Mouse (Mus musculus): ENCODE measurements around the gene Usp39.

The Usp39 gene

DNA sequence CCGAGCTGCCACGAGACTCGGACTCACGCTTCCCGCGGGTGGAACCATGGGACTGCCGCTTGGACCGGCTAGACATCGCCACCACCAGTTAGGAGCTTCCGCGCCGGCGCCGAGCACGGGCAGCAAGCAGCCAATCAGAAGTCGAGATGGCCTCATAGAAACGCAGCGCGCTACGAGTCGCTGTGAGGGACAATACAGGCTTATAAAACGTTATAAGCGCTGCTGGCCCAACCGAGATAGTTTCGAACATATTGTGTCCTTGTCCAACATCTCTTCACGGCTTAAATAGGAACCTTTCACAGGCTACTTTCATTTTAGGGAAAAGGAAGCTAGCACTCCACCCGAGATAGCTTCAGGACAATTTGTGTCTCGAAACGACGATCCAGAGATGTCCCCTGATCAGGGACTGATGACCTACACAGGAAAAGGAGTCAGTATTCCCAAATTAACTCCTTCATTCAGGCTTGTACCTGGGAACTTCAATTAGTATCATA is at the start of gene Usp39:
Gene Usp39, minus strand, starts transcription at position 111 of the 494 bp plus-strand sequence.
- DNase-seq (ENCODE audit: low spot score in 2 of 2), result peak; percentile 89 to 91

DNA sequence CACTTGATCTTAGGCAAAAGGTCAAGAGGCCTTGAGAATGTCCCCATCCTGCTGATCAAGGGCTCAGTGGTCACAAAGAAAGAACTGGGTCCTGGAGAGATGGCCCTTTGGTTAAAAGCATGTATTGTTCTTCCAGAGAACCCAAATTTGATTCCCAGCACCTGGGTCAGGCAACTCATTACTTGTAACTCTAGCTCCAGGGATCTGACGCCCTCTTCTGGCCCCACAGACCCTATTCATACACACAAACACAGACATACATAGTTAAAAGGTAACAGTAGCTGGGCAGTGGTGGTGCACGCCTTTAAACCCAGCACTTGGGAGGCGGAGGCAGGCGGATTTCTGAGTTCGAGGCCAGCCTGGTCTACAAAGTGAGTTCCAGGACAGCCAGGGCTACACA is 47.4 kb upstream of the Usp39 start:
- no peak for DNase-seq (ENCODE audit: low spot score in 2 of 2)

DNA sequence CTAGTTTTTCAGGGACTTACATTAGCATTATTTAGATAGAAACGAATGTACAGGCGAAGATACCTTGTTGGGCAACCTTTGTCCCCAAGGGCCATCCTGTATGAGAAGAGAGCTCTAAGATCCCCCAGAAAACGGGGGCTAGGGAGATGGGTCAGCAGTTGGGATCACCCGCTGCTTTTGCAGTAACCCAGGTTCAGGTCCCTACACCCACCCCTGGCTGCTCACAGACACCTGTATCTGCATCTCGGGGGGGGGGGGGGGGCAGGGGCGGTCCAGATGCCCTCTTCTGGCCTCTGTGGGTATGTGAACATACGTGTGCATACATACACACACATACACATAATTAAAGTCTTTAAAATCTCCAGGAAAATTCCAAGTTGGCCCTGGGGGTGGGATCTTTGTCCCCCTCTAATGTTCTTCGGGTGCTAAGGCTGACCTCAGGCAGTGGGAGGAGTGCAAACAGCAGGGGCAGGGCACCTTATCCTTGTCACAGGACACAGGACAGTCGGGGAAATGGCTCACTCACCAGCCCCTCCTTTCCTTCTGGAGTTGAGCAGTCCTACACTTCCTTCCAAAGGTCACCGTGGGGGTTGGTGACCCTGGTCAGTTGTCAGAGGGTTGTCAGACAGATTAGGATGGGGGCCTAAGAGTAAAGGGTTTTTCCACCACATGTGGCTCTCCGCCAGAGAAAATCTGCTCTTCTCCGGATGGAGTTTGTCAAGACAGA is 46.0 kb upstream of the Usp39 start:
- no peak for DNase-seq (ENCODE audit: low spot score in 2 of 2)

DNA sequence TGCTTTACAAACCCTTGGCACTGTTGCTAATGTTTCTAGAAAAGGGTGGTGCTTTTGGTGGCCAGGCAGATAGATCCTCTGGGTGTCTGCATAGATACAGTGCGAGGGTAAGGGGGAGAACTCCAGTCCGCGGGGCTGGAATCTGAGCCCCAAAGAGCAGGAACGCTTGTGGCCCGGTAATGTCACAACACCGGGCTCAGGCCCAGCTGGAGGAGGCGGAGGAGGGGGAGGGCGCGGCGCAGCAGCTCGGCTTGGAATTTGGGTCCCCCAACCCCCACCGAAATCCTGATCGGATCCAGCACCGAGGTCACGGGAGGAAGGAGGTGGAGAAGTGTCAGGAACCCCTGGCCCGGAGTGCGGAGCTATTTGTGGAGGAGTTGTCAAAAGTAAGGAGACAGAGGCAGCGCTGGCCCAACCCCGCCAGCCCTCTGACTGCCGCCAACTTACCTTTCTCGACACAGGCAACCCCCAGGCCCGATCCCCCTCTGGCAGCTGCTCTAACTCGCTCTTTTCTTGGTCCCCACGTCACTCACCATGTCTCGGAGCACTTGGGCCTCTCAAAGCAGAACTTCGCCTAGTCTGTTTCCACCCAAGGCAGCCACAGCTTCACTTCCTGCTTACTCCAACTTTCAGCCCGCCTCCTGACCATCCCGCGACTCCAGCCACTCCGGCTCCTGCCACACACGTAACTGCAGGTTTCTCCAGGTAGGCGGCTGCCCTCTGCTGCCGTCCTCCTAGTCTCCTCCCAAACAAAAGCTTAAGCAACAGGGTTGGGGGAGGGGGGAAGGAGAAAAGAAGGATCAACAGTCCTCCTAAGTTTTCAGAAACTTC is 45.2 kb upstream of the Usp39 start, which contains the start of gene Vamp8:
Gene Vamp8, minus strand, starts transcription at position 763 of the 831 bp plus-strand sequence.
- peak in 1 of 2 experiments; percentile 22 for DNase-seq (ENCODE audit: low spot score in 2 of 2)

DNA sequence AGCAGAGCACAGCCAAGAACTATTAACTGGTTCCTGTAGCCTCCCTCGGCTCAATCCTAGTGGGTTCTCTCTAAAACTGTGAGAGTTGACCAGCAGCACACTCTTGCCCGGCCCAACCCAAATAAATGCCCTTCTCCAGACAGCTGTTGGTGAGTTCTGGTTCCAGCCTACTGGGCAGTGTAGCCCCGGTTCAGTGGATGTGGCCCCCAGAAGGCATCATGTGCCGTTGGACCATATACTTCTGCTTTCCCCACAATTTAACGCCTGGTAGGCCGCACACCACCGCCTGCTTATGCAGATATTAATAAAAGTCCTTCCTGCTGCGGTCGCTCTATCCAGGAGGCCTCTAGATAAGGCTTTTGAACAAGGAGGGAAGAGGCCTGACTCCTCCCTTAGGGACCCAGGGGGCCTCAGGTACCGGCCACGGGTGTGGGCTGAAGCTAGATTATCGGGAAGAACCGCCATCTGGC is 44.5 kb upstream of the Usp39 start:
- no peak for DNase-seq (ENCODE audit: low spot score in 2 of 2)

DNA sequence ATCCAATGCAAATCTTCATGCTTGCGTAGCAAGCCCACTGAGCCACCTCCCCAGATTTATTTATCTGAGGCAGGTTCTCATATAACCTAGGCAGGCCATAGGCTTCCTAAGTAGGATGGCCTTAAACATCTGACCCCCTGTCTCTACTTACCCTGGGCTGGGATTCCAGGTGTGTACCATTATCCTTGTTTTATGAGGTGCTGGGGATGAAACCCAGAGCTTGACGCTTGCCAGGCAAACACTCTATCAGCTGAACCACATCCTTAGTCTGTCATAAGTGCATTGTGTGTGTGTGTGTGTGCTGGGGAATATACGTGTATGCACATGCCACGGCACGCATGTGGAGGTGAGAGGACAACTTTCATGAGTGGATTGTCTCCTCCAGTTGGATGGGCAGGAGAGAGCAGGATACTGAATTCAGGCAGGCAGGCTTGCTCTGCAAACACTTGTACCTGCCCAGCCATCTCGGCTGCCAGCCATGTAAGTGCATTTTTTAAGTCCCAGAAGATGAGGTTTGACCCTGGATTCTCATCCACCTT is 43.9 kb upstream of the Usp39 start:
- no peak for DNase-seq (ENCODE audit: low spot score in 2 of 2)

DNA sequence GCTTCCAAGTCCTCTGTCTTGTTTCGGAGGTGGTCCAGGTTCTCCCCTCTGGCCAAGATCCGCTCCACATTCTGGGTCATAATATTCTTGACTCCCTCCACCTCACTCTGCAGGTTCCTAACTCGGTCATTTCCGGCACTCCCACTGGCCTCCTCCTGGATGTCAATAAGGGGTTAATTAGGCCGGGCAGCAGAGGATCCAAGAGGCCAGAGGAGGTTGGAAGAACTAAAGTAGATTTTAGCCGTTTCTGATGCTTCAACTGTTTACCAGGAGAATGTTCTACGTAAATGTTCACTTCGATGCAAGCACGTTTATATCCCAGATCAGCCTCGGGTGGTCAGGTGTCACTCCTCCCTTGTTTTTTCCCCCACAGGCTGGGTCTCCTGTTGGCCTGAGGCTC is 43.3 kb upstream of the Usp39 start:
- no peak for DNase-seq (ENCODE audit: low spot score in 2 of 2)

DNA sequence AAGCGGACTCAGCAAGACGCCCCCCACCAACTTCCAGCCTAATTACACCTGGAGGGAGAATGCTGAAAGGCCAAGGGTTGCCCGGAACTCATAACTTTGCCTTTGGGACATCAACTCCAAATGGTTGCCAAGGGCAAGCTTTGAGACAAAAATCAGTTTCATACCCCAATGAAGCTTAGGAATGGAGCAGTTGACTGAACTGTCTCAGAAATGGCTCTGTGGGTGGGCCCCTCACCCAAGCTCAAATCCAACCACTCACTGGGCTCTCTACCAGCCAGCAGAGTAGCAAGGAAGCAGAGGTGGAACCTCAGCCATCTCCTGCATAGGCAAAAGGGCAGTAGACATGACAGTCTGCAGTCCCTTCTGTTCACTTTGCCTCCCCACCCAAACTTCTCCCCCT is 42.8 kb upstream of the Usp39 start:
- DNase-seq (ENCODE audit: low spot score in 2 of 2), result no peak

DNA sequence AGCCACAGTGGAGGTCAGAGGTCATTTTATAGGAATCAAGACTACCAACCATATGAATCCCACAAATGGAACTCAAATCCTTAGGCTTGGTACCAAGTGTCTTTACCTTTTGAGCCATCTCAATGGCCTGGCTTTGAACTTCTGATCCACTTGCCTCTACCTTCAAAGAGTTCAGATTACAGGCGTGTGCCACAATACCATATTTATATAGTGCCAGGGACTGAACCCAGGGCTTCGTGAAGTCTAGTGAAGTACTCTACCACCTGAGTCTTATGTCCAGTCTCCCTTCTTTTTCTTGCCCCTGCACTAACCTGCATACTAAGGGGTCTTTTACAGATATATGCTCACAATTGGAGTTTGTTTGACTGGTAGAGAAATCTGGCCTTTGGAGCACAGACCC is 41.6 kb upstream of the Usp39 start:
- no peak for DNase-seq (ENCODE audit: low spot score in 2 of 2)

DNA sequence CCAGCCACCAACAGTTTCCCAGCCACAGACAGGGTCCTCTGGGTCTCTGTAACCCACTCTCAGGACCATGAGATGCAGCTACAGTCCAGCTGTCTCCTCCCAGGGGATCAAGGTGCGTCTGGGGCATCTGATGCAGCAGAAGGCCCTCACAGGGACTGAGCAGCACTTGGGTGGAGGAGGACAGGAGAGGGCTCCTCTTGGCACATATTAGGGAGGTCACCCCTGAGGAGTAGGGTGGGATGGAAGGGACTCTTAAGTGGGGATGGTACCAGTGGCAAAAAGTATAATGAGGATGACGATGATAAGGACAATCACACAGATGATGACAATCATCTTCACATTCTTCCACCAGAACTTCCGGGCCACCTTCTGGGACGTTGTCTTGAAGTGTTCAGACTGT is 40.3 kb upstream of the Usp39 start:
- no peak for DNase-seq (ENCODE audit: low spot score in 2 of 2)

DNA sequence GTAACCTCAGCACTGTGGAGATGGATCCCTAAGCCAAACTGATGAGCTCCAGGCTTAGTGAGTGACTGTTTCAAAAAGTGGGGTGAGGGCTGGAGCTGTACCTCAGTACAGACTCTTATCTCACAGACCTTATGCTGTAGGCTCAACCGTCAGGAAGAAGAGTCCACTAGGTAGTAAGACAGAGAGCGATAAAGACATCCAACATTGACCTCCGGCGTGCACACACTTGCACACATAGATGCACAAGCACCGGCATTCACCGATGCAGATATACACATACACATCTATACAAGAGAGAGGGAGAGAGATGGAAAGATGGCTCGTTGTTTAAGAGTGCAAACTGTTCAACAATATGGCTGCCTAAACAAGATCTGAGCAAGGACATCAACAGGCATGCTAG is 39.0 kb upstream of the Usp39 start:
- DNase-seq (ENCODE audit: low spot score in 2 of 2), result no peak

DNA sequence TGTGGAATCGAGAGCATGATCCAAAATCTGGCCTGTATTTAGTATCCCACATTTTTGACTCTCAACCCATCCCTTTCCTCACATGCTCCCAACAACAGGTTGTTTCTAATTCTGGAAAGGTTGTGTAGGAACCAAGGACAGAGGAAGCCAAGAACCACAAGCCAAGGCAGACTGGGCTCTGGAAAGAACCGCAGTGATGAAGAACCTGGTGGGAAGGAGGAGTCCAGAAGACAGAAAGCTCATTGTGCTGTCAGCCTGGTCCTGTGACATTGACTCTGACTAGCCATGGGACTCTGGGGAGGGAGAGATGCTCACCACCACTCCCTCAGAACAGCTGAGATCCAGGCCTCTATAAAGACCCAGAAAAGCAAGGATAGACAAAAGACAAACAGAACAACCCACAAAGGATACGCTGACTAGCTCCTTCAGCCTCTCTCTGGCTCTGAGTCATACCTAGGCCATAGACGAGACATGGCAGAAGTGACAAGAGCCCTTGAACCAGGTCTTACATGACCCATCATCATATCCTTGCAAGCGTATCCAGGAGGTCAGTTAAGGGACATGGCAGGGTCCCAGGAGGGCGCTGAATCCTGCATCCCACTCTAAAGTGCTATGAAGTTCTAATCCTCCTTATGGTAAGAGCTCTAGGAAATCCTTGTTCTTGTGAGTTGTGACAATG is 38.3 kb upstream of the Usp39 start:
- no peak for DNase-seq (ENCODE audit: low spot score in 2 of 2)

DNA sequence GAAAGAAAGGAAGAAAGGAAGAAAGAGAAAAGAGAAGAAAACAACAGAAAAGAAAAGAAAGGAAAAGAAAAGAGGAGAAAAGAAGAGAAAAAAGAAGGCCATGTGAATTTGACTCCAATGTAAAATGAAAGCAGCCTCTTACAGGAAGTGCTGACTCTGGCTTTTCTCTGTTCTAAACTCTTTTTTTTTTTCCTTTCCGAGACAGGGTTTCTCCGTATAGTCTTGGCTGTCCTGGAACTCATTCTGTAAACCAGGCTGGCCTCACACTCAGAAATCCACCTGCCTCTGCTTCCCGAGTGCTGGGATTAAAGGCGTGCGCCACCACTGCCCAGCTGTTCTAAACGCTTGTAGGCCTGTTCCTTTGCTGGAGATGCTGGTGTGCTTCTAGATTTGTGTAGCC is 37.5 kb upstream of the Usp39 start:
- no peak for DNase-seq (ENCODE audit: low spot score in 2 of 2)

DNA sequence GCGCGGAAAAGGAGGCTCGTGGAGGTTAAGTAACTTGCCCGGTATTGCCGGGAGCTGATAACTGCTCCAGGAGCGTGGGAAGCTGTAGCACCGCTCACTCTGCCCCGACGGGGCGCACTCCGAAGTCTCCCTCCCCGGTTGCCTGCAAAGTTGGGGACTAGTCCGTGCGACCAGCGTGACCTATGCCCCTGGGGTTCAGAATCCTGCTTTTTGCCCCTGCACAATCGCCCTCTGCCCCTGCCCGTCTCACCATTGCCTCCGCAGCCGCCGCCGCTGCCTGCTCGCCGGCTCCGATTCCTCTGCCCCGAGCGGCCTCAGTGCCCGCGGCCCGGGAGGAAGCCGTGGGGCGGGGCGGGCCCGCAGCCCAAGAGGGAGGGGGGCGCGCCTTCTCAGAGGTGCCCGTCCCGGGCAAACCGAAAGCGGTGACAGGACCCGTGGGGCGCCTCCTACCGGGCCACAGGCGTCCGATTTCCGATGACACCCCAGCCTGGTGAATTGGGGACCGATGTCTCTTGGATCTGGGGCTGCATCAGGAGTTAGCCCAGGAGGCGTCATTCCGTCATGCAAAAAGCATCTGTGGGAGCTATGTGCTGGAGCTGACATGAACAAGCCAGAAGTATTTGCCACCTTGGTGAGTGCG is 35.3 kb upstream of the Usp39 start, which contains the start of gene Vamp5:
Gene Vamp5, minus strand, starts transcription at position 338 of the 640 bp plus-strand sequence.
- DNase-seq (ENCODE audit: low spot score in 2 of 2), result no peak

DNA sequence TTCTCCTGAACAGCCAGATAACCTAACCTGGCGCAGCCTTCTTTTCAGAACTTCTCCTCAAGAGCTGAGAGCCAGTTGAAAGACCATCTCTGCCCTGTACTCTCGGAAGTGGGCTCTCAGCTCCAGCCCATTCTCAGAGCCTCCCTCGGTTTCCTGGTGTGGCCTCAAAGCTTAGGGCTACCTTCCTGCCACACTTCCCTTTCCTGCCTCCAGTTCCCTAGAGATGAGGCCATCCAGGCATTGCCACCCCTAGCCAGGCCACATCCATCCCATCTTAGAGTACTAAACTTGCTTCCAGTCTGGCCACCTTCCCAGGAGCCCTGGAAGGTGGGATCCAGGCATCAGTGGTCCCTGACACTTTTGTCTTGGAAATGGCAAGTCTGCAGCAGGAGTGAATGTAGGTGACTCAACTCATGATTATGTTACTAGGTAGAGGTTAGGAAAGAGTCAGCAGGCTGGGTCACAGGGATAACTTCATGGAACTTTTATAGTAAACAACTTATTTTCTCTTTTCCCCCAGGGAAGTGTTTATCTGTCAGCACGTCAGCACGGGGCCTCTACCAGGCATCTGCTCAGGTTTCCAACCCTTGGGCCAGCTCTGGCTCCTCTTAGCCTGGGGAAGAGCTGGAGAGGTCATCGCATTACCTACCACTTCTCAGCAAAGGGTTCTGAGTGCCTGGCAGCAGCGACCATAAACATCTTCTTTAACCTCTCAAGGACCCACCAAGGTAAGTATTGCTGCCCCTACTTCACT is 34.6 kb upstream of the Usp39 start:
- no peak for DNase-seq (ENCODE audit: low spot score in 2 of 2)

DNA sequence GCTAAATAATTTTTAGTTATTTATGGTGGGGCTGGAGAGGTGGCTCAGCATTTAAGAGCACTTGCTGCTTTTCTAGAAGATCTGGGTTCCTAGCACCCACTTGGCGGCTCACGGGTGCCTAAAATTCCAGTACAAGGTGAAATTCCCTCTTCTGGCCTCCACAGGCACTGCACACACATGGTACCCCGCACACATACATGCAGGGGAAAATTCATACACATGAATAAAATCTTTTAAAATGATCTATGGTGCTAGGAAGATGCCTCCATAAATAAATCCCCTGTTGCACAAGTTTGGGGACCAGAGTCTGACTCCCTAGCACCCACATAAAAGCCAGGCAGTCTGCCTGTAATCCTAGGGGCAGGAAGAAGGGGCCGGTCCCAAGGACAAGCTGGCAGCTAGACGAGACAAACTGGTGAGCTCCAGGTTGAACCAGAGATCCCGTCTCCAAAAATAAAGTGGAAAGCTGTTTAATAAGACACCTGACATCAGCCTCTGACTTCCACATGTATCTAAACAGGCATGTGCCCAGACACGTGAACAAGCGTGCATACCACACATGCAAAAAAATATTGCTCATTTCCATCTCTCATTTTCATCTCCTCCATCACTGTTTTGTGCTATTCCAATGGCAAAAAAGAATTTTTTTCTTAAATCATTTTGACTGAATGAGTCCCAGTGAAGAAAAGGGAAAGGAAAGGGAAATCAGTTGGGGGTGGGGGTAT is 33.7 kb upstream of the Usp39 start:
- no peak for DNase-seq (ENCODE audit: low spot score in 2 of 2)

DNA sequence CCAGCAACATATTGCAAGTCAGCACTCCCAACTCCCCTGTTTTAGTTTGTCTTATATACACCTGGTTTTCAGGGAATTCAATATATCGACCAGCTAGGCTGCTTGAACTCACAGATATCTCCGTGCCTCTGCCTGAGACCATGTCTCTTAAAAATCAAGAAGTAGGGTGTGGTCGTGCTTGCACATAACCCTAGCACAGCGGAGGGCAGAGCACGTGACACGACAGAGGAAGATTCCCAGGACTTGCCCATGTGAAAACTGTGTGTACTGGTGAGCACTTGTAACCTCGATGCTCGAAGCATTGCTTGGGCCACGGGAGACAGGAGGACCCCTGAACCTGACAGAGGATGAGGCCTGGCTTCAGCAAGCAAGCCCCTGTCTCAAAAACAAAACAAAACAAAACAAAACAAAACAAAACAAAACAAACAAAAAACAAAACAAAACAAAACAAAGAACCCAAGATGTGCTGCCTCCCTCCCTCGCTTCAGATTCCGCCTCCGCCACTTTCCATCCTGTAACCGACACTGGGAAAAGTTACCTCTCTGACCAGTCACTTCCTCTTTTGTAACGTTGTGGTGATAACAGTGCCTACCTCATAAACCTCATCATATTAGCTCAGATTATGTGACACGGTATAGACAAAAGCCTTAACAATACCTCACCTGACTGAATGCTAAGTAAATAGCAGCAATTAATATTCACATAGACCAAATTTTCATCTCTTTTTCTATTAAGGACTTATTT is 30.0 kb upstream of the Usp39 start:
- DNase-seq (ENCODE audit: low spot score in 2 of 2), result no peak

DNA sequence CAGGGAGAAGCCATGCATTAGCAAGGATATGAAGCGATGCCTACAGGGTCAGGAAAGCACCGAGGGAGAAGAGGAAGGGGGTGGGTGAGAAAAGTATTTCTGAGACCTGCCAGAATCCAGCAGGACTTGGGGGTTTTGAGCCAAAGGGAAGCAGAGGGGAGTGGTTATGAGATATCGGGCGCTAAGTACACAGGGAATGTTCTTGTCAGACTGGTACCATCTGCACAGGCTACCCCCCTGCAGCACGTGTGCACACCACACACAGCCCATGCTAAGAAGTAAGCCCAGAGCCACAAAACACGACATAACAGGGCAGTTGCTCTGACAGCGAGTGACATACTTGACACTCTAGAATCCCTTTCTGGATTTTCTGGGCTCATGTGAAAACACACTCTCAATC is 29.2 kb upstream of the Usp39 start:
- DNase-seq (ENCODE audit: low spot score in 2 of 2), result no peak

DNA sequence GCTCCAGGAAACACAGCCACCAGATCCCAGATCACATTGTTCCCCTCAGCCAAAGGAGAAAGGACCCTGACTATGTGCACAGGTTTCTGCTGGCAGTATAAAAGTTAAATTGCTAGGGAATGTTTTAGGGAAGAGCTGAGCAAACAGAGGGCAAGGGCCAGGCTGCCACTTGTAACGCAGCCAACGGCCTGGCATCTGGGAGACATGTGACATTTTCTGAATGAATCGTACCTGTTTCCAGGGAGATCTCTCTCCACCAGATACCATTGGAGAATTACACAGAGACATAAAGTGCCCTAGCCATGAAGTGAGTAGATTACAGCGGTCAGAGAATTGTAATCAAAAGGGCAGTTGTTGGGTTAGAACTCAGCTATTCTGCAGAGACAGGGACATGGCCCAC is 28.2 kb upstream of the Usp39 start:
- DNase-seq (ENCODE audit: low spot score in 2 of 2), result no peak

All from frontal cortex, postnatal 25 days (tissue).